Mouse (Mus musculus): ENCODE measurements at regions not wholly inside any gene's neighbourhood (a gene's known extent, or its start where the extent isn't known, plus 50 kb on each side); places are given as distances from the start of the nearest gene placed in this dataset.

DNA sequence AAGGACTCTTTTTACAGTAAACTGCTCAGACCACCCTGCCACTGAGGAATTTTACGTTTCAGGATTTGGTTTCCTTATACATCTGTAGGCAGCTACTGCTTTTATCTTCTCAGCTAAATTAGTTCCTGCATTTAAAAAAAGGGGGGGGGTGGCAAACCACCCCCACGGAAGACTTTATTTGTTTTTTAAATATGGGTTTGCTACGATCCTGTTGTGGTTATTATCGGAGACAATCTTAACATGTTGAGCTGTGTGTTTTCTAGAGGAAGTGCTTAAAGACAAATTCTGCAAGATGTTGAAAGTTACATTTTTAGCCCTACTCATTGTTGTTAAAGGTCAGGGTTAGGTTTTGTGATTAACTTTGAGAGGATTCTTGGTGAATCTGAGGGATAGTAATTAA, 216.1 kb upstream of the Rasa1 start:
- ATAC-seq (ENCODE audit: low FRiP score) (no peak), DNase-seq (ENCODE audit: low spot score, missing footprints) (no peak)
- Histone ChIP-seq H3K9ac (ENCODE audit: low read length) (no peak overlapping the region), H3K4me1 (ENCODE audit: control insufficient read depth, insufficient read depth, low read length) (no peaks in the 10 kb centered on the region), H3K4me3 (ENCODE audit: low read depth, low read length) (no peak overlapping the region), H3K27ac (ENCODE audit: low read depth, low read length) (no peak overlapping the region), H3K36me3 (ENCODE audit: control insufficient read depth, insufficient read depth, low read length) (no peaks in the 10 kb centered on the region), H3K27me3 (ENCODE audit: control insufficient read depth, insufficient read depth, low read length) (no peaks in the 10 kb centered on the region), H3K4me2 (no peak overlapping the region), H3K9me3 (ENCODE audit: control insufficient read depth, low read length) (no peaks in the 10 kb centered on the region)
- 82% methylated on average over 4 of the region's 4 CpGs for WGBS

DNA sequence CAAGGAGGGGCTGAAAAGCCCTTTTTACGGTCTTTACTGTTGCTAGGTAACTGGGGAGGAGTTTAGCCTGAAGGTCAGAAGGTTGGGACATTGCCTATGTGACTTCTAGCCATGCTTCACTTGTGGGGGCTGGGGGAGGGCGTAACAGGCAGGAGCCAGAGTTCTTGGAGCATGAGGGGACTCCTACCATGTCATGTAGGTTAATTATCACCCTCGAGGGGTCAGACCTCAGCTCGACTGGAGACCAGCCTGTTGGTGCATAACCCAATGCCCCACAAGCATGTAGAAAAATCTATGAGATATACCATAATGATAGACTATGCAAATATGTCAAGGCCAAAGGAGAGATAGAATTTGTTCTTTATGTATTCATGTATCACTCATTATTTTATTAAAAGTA, 215.1 kb upstream of the Rasa1 start:
- no peaks in the 10 kb centered on the region for H3K9me3 ChIP-seq (ENCODE audit: control insufficient read depth, low read length)
- no peaks in the 10 kb centered on the region for H3K27me3 ChIP-seq (ENCODE audit: control insufficient read depth, insufficient read depth, low read length)
- ATAC-seq (ENCODE audit: low FRiP score) = no peak
- no peak overlapping the region for H3K27ac ChIP-seq (ENCODE audit: low read depth, low read length)
- no peaks in the 10 kb centered on the region for H3K36me3 ChIP-seq (ENCODE audit: control insufficient read depth, insufficient read depth, low read length)
- DNase-seq (ENCODE audit: low spot score, missing footprints) = no peak
- H3K4me1 ChIP-seq (ENCODE audit: control insufficient read depth, insufficient read depth, low read length) = no peaks in the 10 kb centered on the region
- H3K4me3 ChIP-seq (ENCODE audit: low read depth, low read length) = no peak overlapping the region
- no peak overlapping the region for H3K9ac ChIP-seq (ENCODE audit: low read length)
- WGBS = 32% methylated on average over 4 of the region's 4 CpGs
- H3K4me2 ChIP-seq = no peak overlapping the region

DNA sequence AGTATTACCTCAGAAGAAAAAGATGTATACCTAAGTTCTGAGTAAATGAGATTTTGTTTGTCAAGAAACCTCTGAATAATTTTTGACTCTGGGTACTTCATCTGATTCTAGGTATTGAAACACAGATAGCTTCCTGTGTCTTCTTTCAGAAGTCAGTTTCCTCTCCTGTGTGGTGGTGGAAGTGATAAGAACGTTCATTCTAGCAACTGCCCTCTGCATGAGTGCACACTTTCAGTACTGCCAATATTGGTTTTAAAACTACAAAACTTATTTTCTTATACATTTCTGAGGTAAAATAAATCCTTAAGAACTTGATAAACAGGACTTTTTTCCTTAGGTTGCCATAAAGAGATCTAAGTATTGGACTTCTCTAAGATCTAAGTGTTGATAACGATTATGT, 209.8 kb upstream of the Rasa1 start:
- ATAC-seq (ENCODE audit: low FRiP score) = no peak
- DNase-seq (ENCODE audit: low spot score, missing footprints) = no peak
- H3K36me3 ChIP-seq (ENCODE audit: control insufficient read depth, insufficient read depth, low read length) = no peaks in the 10 kb centered on the region
- H3K4me2 ChIP-seq = no peak overlapping the region
- H3K4me3 ChIP-seq (ENCODE audit: low read depth, low read length) = no peak overlapping the region
- no peak overlapping the region for H3K27ac ChIP-seq (ENCODE audit: low read depth, low read length)
- no peaks in the 10 kb centered on the region for H3K27me3 ChIP-seq (ENCODE audit: control insufficient read depth, insufficient read depth, low read length)
- no peaks in the 10 kb centered on the region for H3K9me3 ChIP-seq (ENCODE audit: control insufficient read depth, low read length)
- no peaks in the 10 kb centered on the region for H3K4me1 ChIP-seq (ENCODE audit: control insufficient read depth, insufficient read depth, low read length)
- WGBS = 82% methylated on average over 2 of the region's 2 CpGs
- no peak overlapping the region for H3K9ac ChIP-seq (ENCODE audit: low read length)

DNA sequence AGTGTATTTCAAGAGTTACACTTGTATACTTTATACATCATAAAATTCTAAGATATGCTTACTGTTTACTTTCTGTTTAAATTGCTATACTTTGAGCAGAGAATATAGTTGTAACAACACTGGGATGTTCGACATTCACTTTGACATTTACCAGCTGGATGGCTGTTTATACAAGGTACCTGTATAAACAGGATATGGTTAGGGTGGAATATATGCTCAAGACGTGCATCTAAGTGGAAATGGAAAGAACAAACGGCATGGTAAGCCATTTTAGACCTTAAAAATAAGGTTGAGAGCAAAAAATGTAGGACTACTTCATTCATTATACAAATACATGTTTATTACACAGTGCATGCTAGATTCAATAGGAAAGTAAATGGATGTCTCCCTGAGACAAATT, 195.9 kb upstream of the Rasa1 start:
- Histone ChIP-seq H3K27me3 (ENCODE audit: control insufficient read depth, insufficient read depth, low read length) (no peaks in the 10 kb centered on the region), H3K4me2 (no peak overlapping the region), H3K4me3 (ENCODE audit: low read depth, low read length) (no peak overlapping the region), H3K36me3 (ENCODE audit: control insufficient read depth, insufficient read depth, low read length) (no peaks in the 10 kb centered on the region), H3K9me3 (ENCODE audit: control insufficient read depth, low read length) (no peaks in the 10 kb centered on the region), H3K4me1 (ENCODE audit: control insufficient read depth, insufficient read depth, low read length) (no peaks in the 10 kb centered on the region), H3K9ac (ENCODE audit: low read length) (no peak overlapping the region), H3K27ac (ENCODE audit: low read depth, low read length) (no peak overlapping the region)
- ATAC-seq (ENCODE audit: low FRiP score) (no peak), DNase-seq (ENCODE audit: low spot score, missing footprints) (no peak)
- 78% methylated on average over 3 of the region's 3 CpGs for WGBS

DNA sequence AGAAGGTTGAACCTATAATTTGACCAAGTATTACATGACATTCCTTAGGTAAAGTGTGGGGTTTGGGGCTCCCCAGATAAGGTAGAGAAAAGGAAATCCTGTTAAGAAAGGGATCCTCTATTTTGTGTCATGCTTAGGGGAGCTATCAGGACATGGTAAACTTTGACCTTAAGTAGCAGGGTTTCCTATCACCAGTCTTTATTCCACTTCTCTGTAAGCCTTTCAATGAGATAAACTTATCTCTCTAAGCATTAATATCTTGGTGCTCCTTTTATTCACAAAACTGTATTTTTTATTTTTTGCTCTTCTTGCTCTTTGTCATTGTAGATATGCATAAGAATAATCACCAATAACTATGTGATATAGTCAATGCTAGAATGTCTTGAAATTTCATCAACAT, 194.4 kb upstream of the Rasa1 start:
- ATAC-seq (ENCODE audit: low FRiP score) = no peak
- no peak for DNase-seq (ENCODE audit: low spot score, missing footprints)
- Histone ChIP-seq H3K4me1 (ENCODE audit: control insufficient read depth, insufficient read depth, low read length) (no peaks in the 10 kb centered on the region), H3K9me3 (ENCODE audit: control insufficient read depth, low read length) (no peaks in the 10 kb centered on the region), H3K27ac (ENCODE audit: low read depth, low read length) (no peak overlapping the region), H3K4me3 (ENCODE audit: low read depth, low read length) (no peak overlapping the region), H3K4me2 (no peak overlapping the region), H3K36me3 (ENCODE audit: control insufficient read depth, insufficient read depth, low read length) (no peaks in the 10 kb centered on the region), H3K9ac (ENCODE audit: low read length) (no peak overlapping the region), H3K27me3 (ENCODE audit: control insufficient read depth, insufficient read depth, low read length) (no peaks in the 10 kb centered on the region)

DNA sequence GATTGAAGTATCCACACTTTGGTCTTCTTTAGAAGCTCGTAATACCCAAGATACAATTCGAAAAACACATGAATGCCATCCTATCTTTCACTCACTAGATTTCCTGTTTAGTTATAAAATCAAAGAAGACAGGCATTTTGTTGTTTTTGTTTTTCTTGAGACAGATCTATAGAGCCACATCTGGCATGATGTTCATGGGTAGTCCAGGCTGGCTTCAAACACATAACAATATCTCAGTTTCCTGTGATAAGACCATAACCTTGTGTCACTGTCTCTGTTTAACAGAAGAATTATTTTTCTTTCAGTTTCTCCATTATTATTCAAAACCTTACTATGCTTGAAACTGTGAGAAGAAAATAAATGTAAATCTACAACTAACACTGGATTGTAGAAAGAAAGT, 190.5 kb upstream of the Rasa1 start:
- Histone ChIP-seq H3K4me1 (ENCODE audit: control insufficient read depth, insufficient read depth, low read length) (no peaks in the 10 kb centered on the region), H3K27ac (ENCODE audit: low read depth, low read length) (no peak overlapping the region), H3K9me3 (ENCODE audit: control insufficient read depth, low read length) (no peaks in the 10 kb centered on the region), H3K4me3 (ENCODE audit: low read depth, low read length) (no peak overlapping the region), H3K4me2 (no peak overlapping the region), H3K9ac (ENCODE audit: low read length) (no peak overlapping the region), H3K27me3 (ENCODE audit: control insufficient read depth, insufficient read depth, low read length) (no peaks in the 10 kb centered on the region), H3K36me3 (ENCODE audit: control insufficient read depth, insufficient read depth, low read length) (no peaks in the 10 kb centered on the region)
- WGBS = 78% methylated on average over 2 of the region's 2 CpGs
- ATAC-seq (ENCODE audit: low FRiP score) (no peak), DNase-seq (ENCODE audit: low spot score, missing footprints) (no peak)

DNA sequence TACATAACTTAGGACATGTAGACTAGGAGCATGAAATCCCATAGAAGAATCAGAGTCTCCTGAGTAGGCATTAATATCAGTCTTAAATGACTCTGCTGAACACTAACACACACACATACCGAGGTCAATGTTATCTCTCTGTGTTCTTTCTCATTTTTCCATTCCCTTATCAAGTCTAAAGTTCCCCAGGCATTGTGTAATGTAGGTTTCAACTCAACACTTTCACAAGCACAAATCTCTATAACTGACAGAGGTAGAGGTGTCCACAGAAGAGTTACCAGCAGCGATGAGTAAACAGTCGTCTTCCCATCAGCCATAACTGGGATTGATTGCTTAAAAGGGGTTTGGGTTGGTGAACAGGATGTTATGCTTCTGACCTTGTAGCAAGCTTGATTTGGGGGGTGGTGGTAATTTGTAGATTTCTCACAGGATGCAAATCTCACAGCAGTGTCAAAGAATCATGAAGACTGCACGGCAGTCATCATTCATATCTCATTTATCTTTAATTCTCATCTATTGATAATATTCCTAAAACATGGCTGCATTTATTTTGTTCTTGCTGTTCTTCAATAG, 187.4 kb upstream of the Rasa1 start:
- Histone ChIP-seq H3K9me3 (ENCODE audit: control insufficient read depth, low read length) (no peaks in the 10 kb centered on the region), H3K4me3 (ENCODE audit: low read depth, low read length) (no peak overlapping the region), H3K27ac (ENCODE audit: low read depth, low read length) (no peak overlapping the region), H3K9ac (ENCODE audit: low read length) (no peak overlapping the region), H3K4me2 (no peak overlapping the region), H3K36me3 (ENCODE audit: control insufficient read depth, insufficient read depth, low read length) (no peaks in the 10 kb centered on the region), H3K27me3 (ENCODE audit: control insufficient read depth, insufficient read depth, low read length) (no peaks in the 10 kb centered on the region), H3K4me1 (ENCODE audit: control insufficient read depth, insufficient read depth, low read length) (no peaks in the 10 kb centered on the region)
- no peak for ATAC-seq (ENCODE audit: low FRiP score)
- DNase-seq (ENCODE audit: low spot score, missing footprints) = no peak
- 83% methylated on average over 4 of the region's 4 CpGs for WGBS

DNA sequence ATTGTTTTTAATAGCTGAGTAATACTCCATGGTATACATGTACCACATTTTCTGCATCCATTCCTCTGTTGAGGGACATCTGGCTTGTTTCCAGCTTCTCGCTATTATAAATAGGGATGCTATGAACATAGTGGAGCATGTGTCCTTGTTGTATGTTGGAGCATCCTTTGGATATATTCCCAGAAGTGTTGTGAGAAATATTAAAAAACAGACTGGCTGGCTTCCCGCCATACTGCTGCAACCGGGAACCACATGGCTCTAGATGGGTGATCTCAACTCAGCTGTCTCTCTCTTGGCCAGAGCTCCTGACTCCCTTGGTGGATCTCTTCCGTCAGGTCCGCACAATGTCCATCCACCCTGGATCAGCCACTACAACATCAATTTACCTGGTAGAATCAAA, 182.4 kb upstream of the Rasa1 start:
- no peak overlapping the region for H3K4me2 ChIP-seq
- no peak for DNase-seq (ENCODE audit: low spot score, missing footprints)
- ATAC-seq (ENCODE audit: low FRiP score) = no peak

DNA sequence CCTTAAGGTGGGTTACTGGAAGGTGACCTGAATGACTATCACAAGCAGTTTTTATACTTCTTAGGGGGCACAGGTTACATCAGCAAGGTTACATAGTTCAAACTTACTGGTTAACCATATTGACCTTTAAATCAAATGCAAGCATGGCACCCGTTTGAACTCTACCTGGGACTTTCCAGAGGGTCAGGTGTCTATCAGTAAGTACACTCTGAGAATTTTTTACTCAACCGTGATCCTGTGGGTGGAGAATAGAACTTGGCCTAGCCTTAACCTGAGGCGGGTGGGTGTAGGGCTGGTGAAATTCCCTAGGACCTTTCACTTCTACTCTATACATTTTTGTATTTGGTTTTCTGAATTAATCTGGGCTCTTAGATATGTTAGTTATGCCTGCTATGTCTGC, 170.5 kb upstream of the Rasa1 start:
- Histone ChIP-seq H3K9ac (ENCODE audit: low read length) (no peak overlapping the region), H3K4me2 (no peak overlapping the region), H3K27ac (ENCODE audit: low read depth, low read length) (no peak overlapping the region), H3K4me3 (ENCODE audit: low read depth, low read length) (no peak overlapping the region), H3K27me3 (ENCODE audit: control insufficient read depth, insufficient read depth, low read length) (no peaks in the 10 kb centered on the region), H3K36me3 (ENCODE audit: control insufficient read depth, insufficient read depth, low read length) (no peaks in the 10 kb centered on the region), H3K9me3 (ENCODE audit: control insufficient read depth, low read length) (no peaks in the 10 kb centered on the region), H3K4me1 (ENCODE audit: control insufficient read depth, insufficient read depth, low read length) (no peaks in the 10 kb centered on the region)
- no peak for DNase-seq (ENCODE audit: low spot score, missing footprints)
- WGBS = 85% methylated on average over 3 of the region's 3 CpGs
- ATAC-seq (ENCODE audit: low FRiP score) = no peak

More for the DNA sequence above, 182.4 kb upstream of the Rasa1 start:
- no peaks in the 10 kb centered on the region for H3K36me3 ChIP-seq (ENCODE audit: control insufficient read depth, insufficient read depth, low read length)
- H3K27ac ChIP-seq (ENCODE audit: low read depth, low read length) = no peak overlapping the region
- H3K4me3 ChIP-seq (ENCODE audit: low read depth, low read length) = no peak overlapping the region
- no peaks in the 10 kb centered on the region for H3K9me3 ChIP-seq (ENCODE audit: control insufficient read depth, low read length)
- H3K9ac ChIP-seq (ENCODE audit: low read length) = no peak overlapping the region
- 98% methylated on average over 5 of the region's 5 CpGs for WGBS
- no peaks in the 10 kb centered on the region for H3K4me1 ChIP-seq (ENCODE audit: control insufficient read depth, insufficient read depth, low read length)
- no peaks in the 10 kb centered on the region for H3K27me3 ChIP-seq (ENCODE audit: control insufficient read depth, insufficient read depth, low read length)

DNA sequence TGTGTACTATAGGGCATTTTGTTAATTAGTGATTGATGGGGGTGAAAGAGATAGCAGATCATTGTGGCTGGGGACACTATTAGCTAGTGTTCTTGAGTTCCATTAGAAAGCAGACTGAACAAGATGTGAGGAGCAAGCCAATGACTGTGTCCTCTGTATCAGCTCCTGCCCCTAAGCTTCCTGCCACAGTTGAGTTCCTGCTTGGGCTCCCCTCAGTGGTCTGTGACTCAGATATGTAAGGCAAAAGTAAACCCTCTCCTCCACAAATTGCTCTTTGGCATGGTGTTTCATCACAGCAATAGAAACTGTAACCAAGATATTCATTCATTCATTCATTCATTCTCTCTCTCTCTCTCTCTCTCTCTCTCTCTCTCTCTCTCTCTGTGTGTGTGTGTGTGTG, 169.7 kb upstream of the Rasa1 start:
- Histone ChIP-seq H3K9ac (ENCODE audit: low read length) (no peak overlapping the region), H3K27ac (ENCODE audit: low read depth, low read length) (no peak overlapping the region), H3K4me1 (ENCODE audit: control insufficient read depth, insufficient read depth, low read length) (no peaks in the 10 kb centered on the region), H3K36me3 (ENCODE audit: control insufficient read depth, insufficient read depth, low read length) (no peaks in the 10 kb centered on the region), H3K9me3 (ENCODE audit: control insufficient read depth, low read length) (no peaks in the 10 kb centered on the region), H3K27me3 (ENCODE audit: control insufficient read depth, insufficient read depth, low read length) (no peaks in the 10 kb centered on the region), H3K4me2 (no peak overlapping the region), H3K4me3 (ENCODE audit: low read depth, low read length) (no peak overlapping the region)
- no peak for ATAC-seq (ENCODE audit: low FRiP score)
- DNase-seq (ENCODE audit: low spot score, missing footprints) = no peak

All from midbrain, embryonic 11.5 days (tissue).